Mouse (Mus musculus): ENCODE measurements around the gene Atg4d. TPM values are rescaled to one million over a fixed set of nuclear protein-coding genes. Genes with fewer than 3 reads are reported as not detected.

The Atg4d gene
- polyA plus RNA-seq, 1 experiment from 2014 or later = 33.3 TPM

GRCm38 (mm10) chr9:21275727-21276126 lies 10.6 kb downstream of the Atg4d start:
- H3K27ac ChIP-seq = no peak overlapping the region
- no peaks in the 10 kb centered on the region for H3K9me3 ChIP-seq
- H3K36me3 ChIP-seq = peaks cover 100% of the 10 kb centered on the region
- H3K4me2 ChIP-seq = no peak overlapping the region
- no peak overlapping the region for H3K4me3 ChIP-seq
- WGBS = 89% methylated on average over 12 of the region's 12 CpGs
- H3K27me3 ChIP-seq = no peaks in the 10 kb centered on the region
- H3K4me1 ChIP-seq = no peaks in the 10 kb centered on the region
- no peak overlapping the region for H3K9ac ChIP-seq
- ATAC-seq (ENCODE audit: insufficient number of reproducible peaks, insufficient read depth, low FRiP score, low TSS enrichment, low read depth) = no peak

GRCm38 (mm10) chr9:21276307-21276706 lies 11.2 kb downstream of the Atg4d start:
- H3K27me3 ChIP-seq = no peaks in the 10 kb centered on the region
- ATAC-seq (ENCODE audit: insufficient number of reproducible peaks, insufficient read depth, low FRiP score, low TSS enrichment, low read depth) = no peak
- H3K4me2 ChIP-seq = no peak overlapping the region

GRCm38 (mm10) chr9:21277776-21278175 lies 12.7 kb downstream of the Atg4d start:
- Histone ChIP-seq H3K36me3 (peaks cover 99% of the 10 kb centered on the region), H3K4me3 (no peak overlapping the region), H3K27me3 (no peaks in the 10 kb centered on the region), H3K4me1 (no peaks in the 10 kb centered on the region), H3K9me3 (no peaks in the 10 kb centered on the region), H3K27ac (no peak overlapping the region), H3K4me2 (no peak overlapping the region), H3K9ac (no peak overlapping the region)
- 93% methylated on average over 5 of the region's 5 CpGs for WGBS
- ATAC-seq (ENCODE audit: insufficient number of reproducible peaks, insufficient read depth, low FRiP score, low TSS enrichment, low read depth) = no peak

More at GRCm38 (mm10) chr9:21276307-21276706, 11.2 kb downstream of the Atg4d start:
- H3K9me3 ChIP-seq = no peaks in the 10 kb centered on the region
- 90% methylated on average over 8 of the region's 8 CpGs for WGBS
- H3K4me1 ChIP-seq = no peaks in the 10 kb centered on the region
- no peak overlapping the region for H3K27ac ChIP-seq
- H3K9ac ChIP-seq = no peak overlapping the region
- peaks cover 100% of the 10 kb centered on the region for H3K36me3 ChIP-seq
- no peak overlapping the region for H3K4me3 ChIP-seq

GRCm38 (mm10) chr9:21283591-21283990 lies 18.5 kb downstream of the Atg4d start:
- no peak for ATAC-seq (ENCODE audit: insufficient number of reproducible peaks, insufficient read depth, low FRiP score, low TSS enrichment, low read depth)
- WGBS = 83% methylated on average over 5 of the region's 5 CpGs
- H3K36me3 ChIP-seq = peaks cover 69% of the 10 kb centered on the region

GRCm38 (mm10) chr9:21283994-21284393 lies 18.9 kb downstream of the Atg4d start:
- H3K36me3 ChIP-seq = peaks cover 69% of the 10 kb centered on the region
- no peak overlapping the region for H3K4me2 ChIP-seq
- no peak for ATAC-seq (ENCODE audit: insufficient number of reproducible peaks, insufficient read depth, low FRiP score, low TSS enrichment, low read depth)
- no peak overlapping the region for H3K27ac ChIP-seq
- H3K9ac ChIP-seq = no peak overlapping the region
- peaks cover 17% of the 10 kb centered on the region for H3K4me1 ChIP-seq
- no peak overlapping the region for H3K4me3 ChIP-seq
- WGBS = 80% methylated on average over 3 of the region's 3 CpGs
- H3K27me3 ChIP-seq = no peaks in the 10 kb centered on the region
- no peaks in the 10 kb centered on the region for H3K9me3 ChIP-seq

More at GRCm38 (mm10) chr9:21283591-21283990, 18.5 kb downstream of the Atg4d start:
- H3K9me3 ChIP-seq = no peaks in the 10 kb centered on the region
- no peak overlapping the region for H3K9ac ChIP-seq
- H3K27ac ChIP-seq = no peak overlapping the region
- H3K27me3 ChIP-seq = no peaks in the 10 kb centered on the region
- H3K4me3 ChIP-seq = no peak overlapping the region
- H3K4me2 ChIP-seq = no peak overlapping the region
- peaks cover 13% of the 10 kb centered on the region for H3K4me1 ChIP-seq

GRCm38 (mm10) chr9:21286753-21287152 lies 21.7 kb downstream of the Atg4d start:
- no peak overlapping the region for H3K27ac ChIP-seq
- peak overlapping the region; percentile 78 for H3K4me2 ChIP-seq
- peak overlapping the region; percentile 83 for H3K9ac ChIP-seq
- H3K4me1 ChIP-seq = peaks cover 32% of the 10 kb centered on the region
- no peaks in the 10 kb centered on the region for H3K9me3 ChIP-seq
- WGBS = 64% methylated on average over 3 of the region's 3 CpGs
- ATAC-seq (ENCODE audit: insufficient number of reproducible peaks, insufficient read depth, low FRiP score, low TSS enrichment, low read depth) = no peak
- peak overlapping the region; percentile 82 for H3K4me3 ChIP-seq
- no peaks in the 10 kb centered on the region for H3K27me3 ChIP-seq
- peaks cover 42% of the 10 kb centered on the region for H3K36me3 ChIP-seq

- Histone ChIP-seq H3K4me1 (peaks cover 32% of the 10 kb centered on the region), H3K9me3 (no peaks in the 10 kb centered on the region), H3K9ac (peak within 1 kb of the TSS; percentile 83), H3K27me3 (no peaks in the 10 kb centered on the region), H3K36me3 (peaks cover 32% of the 10 kb centered on the region), H3K4me3 (peak within 1 kb of the TSS; percentile 82), H3K4me2 (peak within 1 kb of the TSS; percentile 78), H3K27ac (peak within 1 kb of the TSS; percentile 92)
- ATAC-seq (ENCODE audit: insufficient number of reproducible peaks, insufficient read depth, low FRiP score, low TSS enrichment, low read depth) = peak; percentile 70
- WGBS = under 1% methylated on average over 59 of the region's 59 CpGs
These were observed 22.7 kb downstream of the Atg4d start, which contains the start of gene Kri1 for GRCm38 (mm10) chr9:21287571-21288402. Gene Kri1, minus strand, starts transcription at chr9:21287969.

GRCm38 (mm10) chr9:21288404-21289336 lies 23.6 kb downstream of the Atg4d start:
- H3K9me3 ChIP-seq = no peaks in the 10 kb centered on the region
- 81% methylated on average over 13 of the region's 13 CpGs for whole genome bisulfite sequencing
- peaks cover 32% of the 10 kb centered on the region for H3K4me1 ChIP-seq
- peak overlapping the region; percentile 82 for H3K4me3 ChIP-seq
- H3K27me3 ChIP-seq = no peaks in the 10 kb centered on the region
- H3K4me2 ChIP-seq = peak overlapping the region; percentile 78
- peak overlapping the region; percentile 92 for H3K27ac ChIP-seq
- no peak for ATAC-seq (ENCODE audit: insufficient number of reproducible peaks, insufficient read depth, low FRiP score, low TSS enrichment, low read depth)
- peak overlapping the region; percentile 83; the same call in 1 of the 2 replicates for H3K9ac ChIP-seq
- peaks cover 28% of the 10 kb centered on the region for H3K36me3 ChIP-seq

GRCm38 (mm10) chr9:21289337-21289671 lies 24.2 kb downstream of the Atg4d start:
- Histone ChIP-seq H3K9ac (no peak overlapping the region), H3K36me3 (peaks cover 22% of the 10 kb centered on the region), H3K9me3 (no peaks in the 10 kb centered on the region), H3K4me2 (peak overlapping the region; percentile 78), H3K27ac (no peak overlapping the region), H3K27me3 (no peaks in the 10 kb centered on the region), H3K4me1 (peaks cover 32% of the 10 kb centered on the region), H3K4me3 (0 out of 2 replicates have a peak overlapping the region, but pooled peaks have one; percentile 82)
- ATAC-seq (ENCODE audit: insufficient number of reproducible peaks, insufficient read depth, low FRiP score, low TSS enrichment, low read depth) = no peak
- 82% methylated on average over 2 of the region's 2 CpGs for WGBS

GRCm38 (mm10) chr9:21290589-21290988 lies 25.5 kb downstream of the Atg4d start:
- Histone ChIP-seq H3K4me2 (peak overlapping the region; percentile 78), H3K4me1 (peaks cover 32% of the 10 kb centered on the region), H3K4me3 (peak overlapping the region; percentile 82), H3K9ac (peak overlapping the region; percentile 84), H3K36me3 (peaks cover 9% of the 10 kb centered on the region), H3K27me3 (no peaks in the 10 kb centered on the region), H3K9me3 (no peaks in the 10 kb centered on the region), H3K27ac (peak overlapping the region; percentile 72)
- ATAC-seq (ENCODE audit: insufficient number of reproducible peaks, insufficient read depth, low FRiP score, low TSS enrichment, low read depth) = peak; percentile 1; the same call in 1 of the 2 replicates
- under 1% methylated on average over 20 of the region's 20 CpGs for WGBS

- Histone ChIP-seq H3K36me3 (0 out of 2 replicates have a peak, but pooled peaks cover 6% of the 10 kb centered on the region), H3K9me3 (no peaks in the 10 kb centered on the region), H3K27me3 (no peaks in the 10 kb centered on the region), H3K27ac (peak within 1 kb of the TSS; percentile 87), H3K4me3 (peak within 1 kb of the TSS; percentile 82), H3K4me1 (peaks cover 32% of the 10 kb centered on the region), H3K4me2 (peak within 1 kb of the TSS; percentile 78), H3K9ac (peak within 1 kb of the TSS; percentile 84)
- ATAC-seq (ENCODE audit: insufficient number of reproducible peaks, insufficient read depth, low FRiP score, low TSS enrichment, low read depth) = peak; percentile 97
- under 1% methylated on average over 51 of the region's 51 CpGs for WGBS
These were observed 26.1 kb downstream of the Atg4d start, which contains the start of gene Cdkn2d for GRCm38 (mm10) chr9:21291022-21291787. Gene Cdkn2d, minus strand, starts transcription at chr9:21291407.
